Mouse (Mus musculus) T-helper 2 cell (primary cell): ENCODE measurements around the gene Cobl.

Experiments
- in situ Hi-C: fragments of 300-600 bp; cut with MboI, MseI; formaldehyde crosslinking; loops from one replicate; pipeline ENCODE4 v1.15.1; 2025; ENCODE audit warnings: high pct_unique_total_duplicates

The Cobl gene

DNA sequence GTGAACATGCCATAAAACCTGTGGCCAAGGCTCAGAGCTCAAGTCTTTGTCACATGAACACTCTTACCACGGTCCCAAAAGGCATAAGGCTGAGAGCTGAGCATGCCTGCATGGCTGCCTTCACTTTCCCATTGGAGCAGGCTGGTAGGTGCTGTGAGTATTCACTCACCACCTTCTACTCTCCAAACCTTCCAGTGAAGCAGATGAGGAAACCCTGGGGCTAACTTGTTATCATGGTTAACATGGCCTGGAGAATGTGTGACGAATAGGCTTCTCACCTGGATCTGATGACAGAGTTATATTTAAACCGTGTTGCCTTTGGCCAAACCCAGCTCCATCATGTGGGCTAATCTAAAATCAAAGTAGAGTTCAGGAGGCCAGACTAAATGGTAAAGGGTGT, 237.4 kb downstream of the Cobl start:
- in situ Hi-C loops, result no loop called here

GRCm38 (mm10) chr11:12219594-12220530, 244.9 kb downstream of the Cobl start:
- in situ Hi-C loops, result no loop called here

- in situ Hi-C loops, result no loop called here
These were observed 247.9 kb downstream of the Cobl start for GRCm38 (mm10) chr11:12216897-12217296.

GRCm38 (mm10) chr11:12215582-12215981, 249.2 kb downstream of the Cobl start:
- in situ Hi-C loops, result no loop called here

DNA sequence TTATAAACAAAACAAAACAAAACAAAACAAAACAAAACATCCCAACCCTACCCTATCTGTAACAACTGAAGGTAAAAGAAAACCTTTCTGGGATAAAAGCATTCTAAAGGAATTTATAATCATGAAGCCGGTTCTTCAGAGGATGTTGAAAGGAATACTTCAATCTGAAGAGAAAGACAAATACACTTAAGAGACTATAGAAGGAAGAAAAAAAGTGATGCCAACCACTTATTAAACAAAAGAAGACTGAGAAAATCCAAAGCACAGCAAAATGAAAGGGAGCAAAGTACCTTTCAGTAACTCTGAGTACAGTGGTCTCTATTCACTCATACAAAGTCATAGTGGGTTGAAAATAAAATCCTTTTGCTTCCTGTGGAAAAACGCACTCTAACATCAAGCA, 256.2 kb downstream of the Cobl start:
- in situ Hi-C loops, result no loop called here

DNA sequence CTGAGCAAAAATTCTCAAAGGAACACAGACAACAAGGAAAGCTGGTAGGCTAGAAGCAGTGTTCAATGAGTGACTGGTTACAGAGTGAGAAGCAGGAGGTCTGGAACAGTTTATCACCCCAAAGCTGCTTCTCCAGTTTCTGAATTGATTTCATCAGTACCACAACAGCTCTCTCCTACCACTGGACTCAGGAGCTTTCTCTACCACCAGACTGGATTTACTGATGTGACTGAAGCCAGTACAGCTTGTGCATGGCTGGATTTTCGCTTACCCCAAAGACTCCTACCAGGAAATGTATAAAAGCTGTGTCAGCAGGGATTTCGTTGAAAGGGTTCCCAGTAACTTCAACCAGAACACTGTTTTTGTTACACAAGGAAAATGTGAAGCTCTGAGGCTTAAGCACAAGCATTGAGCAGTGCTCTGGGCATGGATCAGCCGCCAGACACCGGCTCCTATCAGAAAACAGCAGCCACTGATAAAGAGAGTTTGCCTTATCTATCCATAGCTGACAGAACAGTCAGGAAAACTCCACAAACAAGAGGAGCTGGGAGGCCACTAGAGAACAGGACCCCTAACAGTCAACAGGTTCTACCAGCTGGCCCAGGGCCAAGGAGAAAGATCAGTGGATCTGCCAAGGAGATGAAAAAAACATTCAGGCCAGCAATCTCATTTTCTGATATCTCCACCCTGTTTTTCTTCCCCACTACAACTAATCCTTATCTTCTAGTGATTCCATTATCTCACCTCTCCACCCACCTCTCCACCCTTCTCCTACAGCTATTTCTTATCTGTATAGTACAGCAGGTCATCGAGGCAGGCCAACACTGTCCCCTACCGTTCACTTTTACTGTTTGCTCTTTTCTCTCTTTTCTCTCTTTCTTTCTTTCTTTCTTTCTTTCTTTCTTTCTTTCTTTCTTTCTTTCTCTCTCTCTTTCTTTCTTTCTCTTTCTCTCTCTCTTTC, 259.3 kb downstream of the Cobl start:
- in situ Hi-C loops, result no loop called here

DNA sequence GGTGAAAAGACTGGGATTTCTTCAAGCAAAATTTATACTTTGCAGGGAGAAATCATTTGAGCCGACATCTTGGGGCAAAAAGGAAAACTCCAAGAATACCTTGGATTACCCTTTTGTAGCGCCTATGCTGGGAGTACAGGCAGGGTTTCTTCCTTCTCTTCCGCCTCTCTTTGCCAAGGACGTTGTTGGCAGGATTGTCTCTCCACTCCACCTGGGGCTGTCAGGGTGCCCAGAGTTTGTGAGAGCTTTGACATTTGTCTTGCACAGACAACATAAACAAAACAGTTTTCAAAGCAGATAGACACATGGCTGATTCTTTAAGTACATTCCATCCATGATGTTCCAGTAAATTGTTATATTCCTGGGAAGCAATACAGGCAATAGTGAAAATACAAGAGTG, 265.3 kb downstream of the Cobl start:
- in situ Hi-C loops, result no loop called here

DNA sequence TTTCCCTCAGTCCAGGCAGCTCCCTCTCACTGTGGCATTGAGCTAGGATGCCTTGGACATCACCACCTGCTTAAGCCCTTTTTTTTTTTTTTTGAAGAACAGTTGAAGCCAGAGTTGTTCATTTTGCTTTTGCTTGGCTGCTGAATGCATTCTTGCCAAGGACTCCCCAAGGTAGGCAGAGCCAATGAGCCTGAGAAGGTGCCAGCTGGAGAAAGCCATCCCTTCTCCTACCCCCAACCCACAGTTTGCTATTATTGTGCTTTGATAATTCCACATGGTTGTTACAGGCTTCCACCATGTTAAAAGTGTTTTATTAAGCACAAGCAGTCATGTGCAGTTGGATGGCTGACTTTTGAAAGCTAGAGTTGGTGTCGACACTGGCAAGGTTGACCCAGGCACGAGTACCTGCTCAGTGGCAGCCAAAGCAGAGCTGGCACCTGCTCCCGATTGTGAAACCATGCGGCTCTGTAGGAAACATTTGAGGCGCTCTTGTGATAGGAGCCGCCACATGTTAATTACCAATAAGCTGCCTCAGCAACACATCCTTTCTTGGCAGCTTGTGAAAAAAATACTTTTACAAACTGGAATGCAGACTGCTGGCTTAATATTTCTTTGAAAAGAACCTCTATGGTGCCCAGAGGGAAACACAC, 265.9 kb downstream of the Cobl start:
- in situ Hi-C loops, result no loop called here

DNA sequence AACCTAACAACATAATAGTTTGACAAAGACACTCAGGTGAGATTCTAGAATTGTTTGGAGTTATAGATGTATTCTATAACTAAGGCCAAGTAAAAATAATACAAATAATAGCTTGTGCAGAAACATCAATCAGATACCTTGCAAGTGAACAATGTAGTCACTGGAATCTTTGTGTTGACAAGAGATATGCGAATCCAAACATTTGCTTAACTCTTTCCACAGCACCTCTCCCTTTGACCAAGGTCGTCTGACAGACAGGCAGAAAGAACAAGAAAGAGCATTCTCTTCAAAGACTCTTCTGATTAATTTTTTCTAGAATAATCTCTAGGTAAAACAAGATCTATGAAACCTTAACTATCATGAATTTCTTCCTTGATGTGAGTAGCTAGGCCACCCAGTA, 266.7 kb downstream of the Cobl start:
- in situ Hi-C loops, result no loop called here

- in situ Hi-C loops, result no loop called here
These were observed 267.2 kb downstream of the Cobl start for GRCm38 (mm10) chr11:12197542-12197941.

GRCm38 (mm10) chr11:12195390-12195789, 269.4 kb downstream of the Cobl start:
- in situ Hi-C loops, result no loop called here

GRCm38 (mm10) chr11:12193369-12193768, 271.4 kb downstream of the Cobl start:
- in situ Hi-C loops, result no loop called here

DNA sequence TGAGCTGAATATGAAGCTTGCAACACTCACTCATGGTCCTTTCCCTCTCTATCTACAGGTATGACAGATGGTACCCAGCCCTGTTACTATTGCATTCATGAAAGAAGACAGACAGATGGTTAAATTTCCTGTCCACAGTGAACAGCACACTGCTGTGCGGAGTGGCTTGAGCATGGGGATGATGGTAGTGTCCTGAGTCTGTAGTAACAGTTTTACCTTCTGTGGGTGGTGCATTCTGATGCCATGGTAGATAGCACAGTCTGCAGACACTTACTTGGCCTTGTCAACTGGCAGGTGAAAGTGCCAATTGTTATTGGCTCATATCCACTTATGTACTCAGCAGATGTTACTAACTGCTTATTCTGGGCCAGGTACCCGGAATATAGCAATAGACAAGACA, 273.4 kb downstream of the Cobl start:
- in situ Hi-C loops, result no loop called here

- in situ Hi-C loops, result no loop called here
These were observed 274.3 kb downstream of the Cobl start for GRCm38 (mm10) chr11:12190417-12190816.
